Mouse (Mus musculus) embryonic fibroblast, embryonic 13.5 days (primary cell): Measurements from ENCODE around the gene Kif1b. TPM values are rescaled to one million over a fixed set of nuclear protein-coding genes. Genes with fewer than 3 reads are reported as not detected.

Experiments
- H3K27ac ChIP-seq: 2 replicates; pipeline ENCODE4 v1.5.1; 2012; ENCODE audit warnings: low read length, control low read depth, inconsistent platforms; ENCODE audit not compliant: insufficient read depth
- H3K4me1 ChIP-seq: 2 replicates; pipeline ENCODE4 v1.6.1; 2011; ENCODE audit warnings: low read length; ENCODE audit not compliant: control insufficient read depth, insufficient read depth
- H3K4me3 ChIP-seq: 2 replicates; pipeline ENCODE4 v1.5.1; 2011; ENCODE audit warnings: mild to moderate bottlenecking, control low read depth, low read length; ENCODE audit not compliant: insufficient read depth
- CTCF ChIP-seq: IDR thresholded peaks from 2 replicates; pipeline ENCODE4 v1.5.1; 2011; ENCODE audit warnings: mild to moderate bottlenecking, control low read depth, low read length, moderate library complexity, borderline replicate concordance; ENCODE audit not compliant: insufficient read depth
- POLR2A ChIP-seq: IDR thresholded peaks from 2 replicates; pipeline ENCODE4 v1.6.1; 2011; ENCODE audit warnings: low read depth, mild to moderate bottlenecking, control low read depth, low read length, moderate library complexity
- polyA plus RNA-seq: library from polyadenylated mRNA; stranded (reverse); fragments of >200 nt; gene quantifications from 2 replicates; pipeline ENCODE4 v1.2.4, GENCODE M21; 2011; ENCODE audit warnings: low read depth; ENCODE audit not compliant: missing spikeins, insufficient read length

The Kif1b gene
- 79.8 and 84.1 TPM in 2 replicates for polyA plus RNA-seq

DNA sequence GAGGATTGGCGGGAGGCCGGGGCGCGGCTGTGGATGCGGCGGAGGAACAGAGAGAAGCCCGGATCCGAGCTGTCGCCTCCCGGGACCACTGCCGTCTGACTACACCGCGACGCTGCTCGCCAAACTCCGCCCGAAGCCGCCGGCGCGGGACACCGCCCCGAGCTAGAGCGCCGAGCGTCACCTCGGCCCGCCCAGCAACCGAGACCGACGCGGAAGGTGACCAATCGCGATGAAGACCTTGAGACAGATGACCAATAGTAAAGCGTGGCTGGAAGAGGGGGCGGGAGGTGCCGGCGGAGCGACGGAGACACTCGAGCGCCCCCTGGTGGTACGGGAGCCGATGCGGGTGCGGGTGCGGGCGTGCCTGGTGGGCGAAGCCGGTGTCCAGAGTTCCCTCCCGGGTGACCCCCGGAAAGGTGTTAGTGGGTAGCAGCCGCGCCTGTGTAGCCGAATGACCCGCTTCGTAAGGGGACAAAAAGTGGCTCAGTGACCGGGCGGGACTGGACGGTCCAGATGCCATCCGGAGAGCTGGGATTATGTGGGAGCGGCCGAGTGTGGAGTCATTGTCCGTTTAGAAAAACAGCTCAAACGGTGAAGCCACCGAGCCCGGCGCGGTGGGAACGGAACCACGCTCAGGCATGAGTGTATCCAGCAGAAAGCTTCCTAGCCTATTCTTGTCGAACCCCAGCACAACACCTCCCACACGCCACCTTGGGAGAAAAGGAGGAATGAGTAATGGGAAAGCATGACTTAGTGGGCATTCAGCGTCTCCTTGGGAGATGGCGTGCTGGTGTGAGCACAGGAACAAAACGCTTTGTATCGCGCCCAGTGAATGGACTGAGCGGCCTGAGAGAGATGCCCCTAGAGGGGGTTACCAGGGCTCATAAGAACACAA is at the start of gene Kif1b:
Gene Kif1b (minus strand): TSS at position 98 of the 895 bp plus-strand sequence.
- Histone ChIP-seq H3K27ac (peak within 1 kb of the TSS; percentile 89), H3K4me1 (peaks cover 2% of the 10 kb centered on the region; the same call in 1 of the 2 replicates), H3K4me3 (peak within 1 kb of the TSS; percentile 85)
- TF ChIP-seq CTCF = peak; percentile 85
- TF ChIP-seq POLR2A = peak; percentile 89

DNA sequence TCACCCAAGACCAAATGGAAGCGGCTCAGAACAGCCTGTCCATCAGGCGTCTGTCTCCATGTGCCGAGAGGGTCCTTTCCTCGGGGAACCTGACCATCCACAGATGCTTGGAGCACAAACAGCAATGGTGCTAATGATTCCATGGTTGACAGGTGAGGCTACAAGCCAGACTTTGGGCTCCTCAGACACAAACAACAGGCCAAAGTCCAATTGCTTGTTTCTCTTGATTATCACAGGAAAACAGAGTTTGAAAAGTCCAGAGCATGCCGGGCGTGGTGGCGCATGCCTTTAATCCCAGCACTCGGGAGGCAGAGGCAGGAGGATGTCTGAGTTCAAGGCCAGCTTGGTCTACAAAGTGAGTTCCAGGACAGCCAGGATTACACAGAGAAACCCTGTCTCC is 47.2 kb upstream of the Kif1b start:
- Histone ChIP-seq H3K4me1 (no peaks in the 10 kb centered on the region), H3K27ac (no peak overlapping the region), H3K4me3 (no peak overlapping the region)
- no peak for TF ChIP-seq POLR2A
- TF ChIP-seq CTCF = no peak

DNA sequence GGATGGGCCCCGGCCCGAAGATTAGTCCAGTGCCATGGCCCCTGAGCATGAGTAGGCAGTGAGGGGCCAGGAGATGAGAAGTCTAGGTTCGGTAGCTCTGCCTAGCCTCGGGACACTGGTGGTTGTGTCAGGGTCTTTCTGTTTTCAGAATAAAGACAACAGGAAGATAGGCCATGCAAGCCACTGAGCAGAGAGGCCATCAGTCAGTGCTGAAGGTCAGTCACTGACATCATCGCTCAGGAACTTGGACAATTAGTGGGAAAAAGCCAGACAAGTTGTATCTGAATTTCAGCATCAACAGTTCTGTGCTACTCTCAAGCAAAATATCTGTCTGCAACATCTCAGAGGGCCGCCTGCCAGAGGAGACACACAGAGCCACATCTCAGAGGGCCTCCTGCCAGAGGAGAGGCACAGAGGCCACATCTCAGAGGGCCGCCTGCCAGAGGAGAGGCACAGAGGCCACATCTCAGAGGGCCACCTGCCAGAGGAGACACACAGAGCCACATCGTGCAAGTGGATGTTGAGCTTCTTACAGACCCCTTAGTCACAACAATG is 44.2 kb upstream of the Kif1b start:
- TF ChIP-seq POLR2A (no peak), CTCF (no peak)
- H3K4me3 ChIP-seq = no peak overlapping the region
- H3K27ac ChIP-seq = no peak overlapping the region
- H3K4me1 ChIP-seq = no peaks in the 10 kb centered on the region

DNA sequence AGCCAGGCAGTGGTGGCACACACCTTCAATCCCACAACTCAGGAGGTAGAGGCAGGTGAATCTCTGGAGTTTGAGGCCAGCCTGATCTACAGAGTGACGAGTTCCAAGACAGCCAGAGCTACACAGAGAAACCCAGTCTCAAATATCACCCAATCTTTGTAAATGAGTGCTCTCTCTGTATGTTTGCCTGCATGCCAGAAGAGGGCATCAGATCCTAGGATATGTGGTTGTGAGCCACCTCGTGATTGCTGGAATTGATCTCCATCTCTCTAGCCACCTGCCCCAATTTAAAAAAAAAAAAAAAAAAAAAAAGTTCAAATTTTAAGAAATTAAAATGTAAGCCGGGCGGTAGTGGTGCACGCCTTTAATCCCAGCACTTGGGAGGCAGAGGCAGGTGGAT is 41.5 kb upstream of the Kif1b start:
- Histone ChIP-seq H3K4me3 (no peak overlapping the region), H3K27ac (no peak overlapping the region), H3K4me1 (no peaks in the 10 kb centered on the region)
- TF ChIP-seq CTCF = peak; percentile 6; the same call in 1 of the 2 replicates
- no peak for TF ChIP-seq POLR2A

DNA sequence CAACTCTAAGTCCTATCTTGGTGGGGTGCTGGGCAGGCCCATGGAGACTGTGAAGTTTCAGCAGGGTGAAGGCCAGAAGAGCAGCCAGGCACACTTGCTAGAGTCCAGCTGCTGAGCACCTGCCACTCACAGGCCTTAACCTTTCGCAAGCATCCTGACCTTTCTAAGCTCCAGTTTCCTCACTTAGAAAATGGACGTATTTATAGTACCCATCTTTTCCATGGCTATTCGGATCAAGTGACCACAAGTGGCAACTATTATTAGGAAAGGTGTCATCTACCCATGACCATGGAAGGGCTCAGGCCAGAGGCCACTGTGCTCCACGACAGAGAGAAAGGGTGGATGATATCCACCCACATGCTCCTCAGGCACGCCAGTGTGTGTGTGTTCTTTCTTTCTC is 38.4 kb upstream of the Kif1b start:
- no peak overlapping the region for H3K4me3 ChIP-seq
- H3K27ac ChIP-seq = no peak overlapping the region
- TF ChIP-seq CTCF (no peak), POLR2A (no peak)
- H3K4me1 ChIP-seq = no peaks in the 10 kb centered on the region

DNA sequence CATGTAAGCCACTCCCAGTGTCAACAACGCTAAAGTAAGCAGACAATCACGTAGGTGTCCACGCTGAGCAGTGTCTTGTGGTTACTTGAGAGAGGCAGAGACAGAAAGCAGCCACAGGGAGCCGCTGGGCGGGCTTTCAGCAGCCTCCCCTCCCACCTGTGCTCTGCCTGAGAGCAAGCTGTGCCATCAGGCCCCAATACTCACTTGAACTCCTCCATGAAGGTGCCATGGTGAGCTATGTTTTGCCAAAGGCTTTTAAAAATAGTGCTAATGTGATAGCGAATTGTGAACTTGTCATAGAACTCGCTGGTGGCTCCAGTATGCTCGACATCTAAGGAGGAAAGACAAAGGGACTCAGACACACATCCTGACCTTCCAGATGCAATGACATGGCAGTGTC is 36.8 kb upstream of the Kif1b start:
- TF ChIP-seq POLR2A = no peak
- Histone ChIP-seq H3K4me3 (no peak overlapping the region), H3K27ac (no peak overlapping the region), H3K4me1 (no peaks in the 10 kb centered on the region)

DNA sequence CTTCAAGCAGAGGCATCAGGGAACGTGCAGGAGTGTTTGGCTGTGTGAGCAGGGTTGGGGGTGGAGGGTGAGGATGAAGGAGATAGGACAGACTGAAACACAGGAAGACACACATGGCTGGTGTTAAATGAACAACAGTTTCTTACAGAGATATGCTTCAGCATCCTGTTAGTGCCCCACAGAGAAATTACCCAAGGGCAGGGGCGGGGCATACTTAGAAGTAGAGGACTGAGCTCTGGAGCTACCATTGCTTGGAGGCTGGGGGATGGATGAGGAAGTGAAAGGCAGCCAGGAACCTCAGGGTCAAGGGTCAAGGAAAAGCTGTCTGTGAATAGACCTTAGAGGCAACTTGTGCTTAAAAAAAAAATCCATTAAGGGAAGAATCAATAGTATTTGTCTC is 33.2 kb upstream of the Kif1b start:
- Histone ChIP-seq H3K27ac (no peak overlapping the region), H3K4me3 (no peak overlapping the region), H3K4me1 (no peaks in the 10 kb centered on the region)
- TF ChIP-seq CTCF (no peak), POLR2A (no peak)

DNA sequence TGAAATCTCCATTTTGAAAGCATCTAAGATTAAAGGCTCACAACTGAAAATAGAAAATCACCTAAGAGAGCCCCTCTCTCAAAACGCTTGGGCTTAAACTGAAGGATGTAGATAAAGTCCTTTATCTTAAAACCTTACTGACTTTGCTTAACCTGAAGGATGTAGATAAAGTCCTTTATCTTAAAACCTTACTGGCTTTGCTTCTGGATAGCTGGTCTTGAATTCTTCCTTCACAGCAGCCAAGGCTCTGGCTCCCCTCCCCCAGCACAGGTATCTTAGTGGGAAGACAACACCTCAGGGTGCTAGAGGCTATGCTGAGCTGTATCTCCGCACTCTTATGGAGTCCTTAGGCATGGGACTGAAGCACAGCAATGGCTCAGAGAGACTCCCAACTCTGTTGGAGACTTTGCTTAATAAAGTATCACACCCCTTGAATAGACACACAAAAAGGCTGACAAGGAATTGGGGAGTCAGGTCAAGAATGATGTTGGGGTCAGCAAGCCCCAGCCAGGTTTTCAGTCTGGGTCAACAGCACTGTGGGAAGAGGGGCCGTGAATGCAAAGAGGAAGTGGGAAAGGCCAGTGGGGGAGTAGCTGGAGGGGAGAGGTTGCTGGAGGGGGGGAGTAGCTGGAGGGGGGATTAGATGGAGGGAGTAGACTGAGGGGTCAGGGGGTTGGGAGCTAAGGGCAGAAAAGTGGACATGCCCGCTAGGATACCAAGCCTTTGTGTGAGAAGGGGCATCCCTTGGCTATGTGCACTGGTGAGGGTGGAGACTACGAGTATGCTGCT is 32.1 kb upstream of the Kif1b start:
- TF ChIP-seq CTCF (no peak), POLR2A (no peak)
- no peaks in the 10 kb centered on the region for H3K4me1 ChIP-seq
- H3K27ac ChIP-seq = no peak overlapping the region
- no peak overlapping the region for H3K4me3 ChIP-seq

DNA sequence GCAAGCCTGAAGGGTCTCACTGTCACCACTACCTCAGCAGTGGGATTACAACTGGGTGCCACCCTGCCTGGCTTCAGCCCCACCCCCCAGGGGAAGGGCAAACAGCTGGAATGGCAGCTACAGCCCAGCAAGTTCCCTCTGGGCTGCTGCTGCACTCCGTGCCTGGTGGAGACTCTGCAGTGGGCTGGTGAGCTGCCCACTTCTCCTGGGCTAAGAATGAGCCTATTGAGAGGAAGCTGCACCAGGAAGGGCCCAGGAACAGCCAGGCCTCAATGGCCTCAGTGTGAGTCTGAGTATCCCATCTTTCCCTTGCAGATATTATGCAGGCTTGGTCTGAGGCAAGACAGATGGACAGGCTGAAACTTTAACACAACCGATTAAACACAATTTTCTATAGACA is 30.6 kb upstream of the Kif1b start:
- Histone ChIP-seq H3K27ac (no peak overlapping the region), H3K4me1 (no peaks in the 10 kb centered on the region), H3K4me3 (no peak overlapping the region)
- TF ChIP-seq POLR2A = no peak
- no peak for TF ChIP-seq CTCF

DNA sequence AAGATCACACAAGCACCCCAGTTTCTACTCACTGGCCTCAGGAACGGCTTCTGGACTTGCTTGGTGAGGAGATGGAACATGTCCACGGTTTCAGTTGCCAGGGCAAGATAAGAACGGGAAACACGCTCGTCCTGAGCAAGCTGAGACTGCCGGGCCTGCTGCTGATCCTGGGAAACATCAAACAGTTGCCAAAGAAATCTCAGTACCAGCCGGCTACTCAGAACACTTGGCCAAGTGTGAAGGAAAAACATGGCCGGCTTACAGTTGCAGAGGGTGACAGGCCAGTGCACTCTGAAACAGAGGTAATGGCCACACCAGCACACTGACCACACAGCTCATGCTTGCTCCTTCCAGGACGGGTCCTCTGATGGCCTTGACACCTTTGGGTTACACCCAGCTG is 29.9 kb upstream of the Kif1b start:
- TF ChIP-seq CTCF (no peak), POLR2A (no peak)
- Histone ChIP-seq H3K4me3 (no peak overlapping the region), H3K27ac (no peak overlapping the region), H3K4me1 (no peaks in the 10 kb centered on the region)
